In genomic region chr19:53788621-53789331, GRCm38 (mm10) we compare ENCODE assay signal across 14 mouse cellular contexts.
A peak's percentile ranks its signal among the peaks of the same experiment; 100 is the strongest.
DNase-seq lines count a peak whose midpoint lies in the region; ATAC-seq and TF ChIP-seq lines count a peak whose summit lies in the region.
"Had no signal": no experiment of that assay in that cellular context is flagged by ENCODE, and none has a peak within 500 bp of the region (broad histone marks: within the 10 kb centered on the region; RNA-seq: fewer than 3 reads in every experiment).

No protein-coding gene starts in this region.

- H3K4me2 ChIP-seq in intestine, embryonic 14.5 days (ENCODE audit: low read length), result no peak overlapping the region
- no peak overlapping the region; the same call in 1 of the 2 replicates for H3K4me2 ChIP-seq in liver, embryonic 16.5 days (ENCODE audit: low read depth, low read length)
- no peak overlapping the region for H3K4me2 ChIP-seq in midbrain, postnatal 0 days (ENCODE audit: low read depth, low read length, poor library complexity, severe bottlenecking)
- H3K4me2 ChIP-seq: hindbrain, embryonic 15.5 days; lung, embryonic 14.5 days had no signal

- no peak overlapping the region for H3ac ChIP-seq in C2C12 (ENCODE audit: control insufficient read depth, insufficient read length, low read depth)

- TF ChIP-seq CTCF in C2C12 (IDR thresholded peaks at IDR 0.05; ENCODE audit: control insufficient read depth, insufficient read depth, insufficient read length) (no peak), G1E (IDR thresholded peaks at IDR 0.05; ENCODE audit: low read depth, low read length) (no peak)
- TF ChIP-seq CTCF in midbrain, postnatal 0 days (IDR thresholded peaks at IDR 0.05), result no peak

- H3K4me1 ChIP-seq in G1E (ENCODE audit: insufficient read depth, low read depth, low read length), result peaks cover 73% of the 10 kb centered on the region
- H3K4me1 ChIP-seq in intestine, embryonic 14.5 days (replicated peaks; ENCODE audit: control insufficient read depth, insufficient read depth, low read length), result no peaks in the 10 kb centered on the region
- H3K4me1 ChIP-seq in liver, embryonic 16.5 days (ENCODE audit: control insufficient read depth, low read depth, low read length), result peaks cover 23% of the 10 kb centered on the region
- 0 out of 2 replicates have a peak, but pooled peaks cover 2% of the 10 kb centered on the region for H3K4me1 ChIP-seq in midbrain, postnatal 0 days (ENCODE audit: insufficient read depth, low read length)

- H3K27me3 ChIP-seq in C2C12 (ENCODE audit: control insufficient read depth, insufficient read depth, insufficient read length) (no peaks in the 10 kb centered on the region), G1E (ENCODE audit: insufficient read depth, low read length) (no peaks in the 10 kb centered on the region)
- no peaks in the 10 kb centered on the region for H3K27me3 ChIP-seq in intestine, embryonic 14.5 days (replicated peaks; ENCODE audit: control insufficient read depth, insufficient read depth, low read length)
- no peaks in the 10 kb centered on the region for H3K27me3 ChIP-seq in liver, embryonic 16.5 days (ENCODE audit: control insufficient read depth, insufficient read depth, low read depth, low read length)
- no peaks in the 10 kb centered on the region for H3K27me3 ChIP-seq in midbrain, postnatal 0 days (ENCODE audit: insufficient read depth, low read length)
- H3K27me3 ChIP-seq: CH12.LX; hindbrain, embryonic 15.5 days had no signal

- no peaks in the 10 kb centered on the region for H3K79me3 ChIP-seq in C2C12 (ENCODE audit: low read depth)

- peak; percentile 55 for DNase-seq in G1E (ENCODE audit: low spot score)
- DNase-seq in intestine, embryonic 14.5 days (ENCODE audit: low spot score), result no peak
- no peak for DNase-seq in layer of hippocampus, postnatal 10 days (ENCODE audit: low spot score in 2 of 2)
- DNase-seq in midbrain, postnatal 0 days (ENCODE audit: low spot score), result no peak
- no peak for DNase-seq in kidney, postnatal 25 days
- DNase-seq: adrenal gland, adult 2 months; cerebellum, adult 9-10 months; lung, embryonic 14.5 days had no signal

- H3K27ac ChIP-seq in intestine, embryonic 14.5 days (ENCODE audit: low read depth), result no peak overlapping the region
- 0 out of 2 replicates have a peak overlapping the region, but pooled peaks have one; percentile 6 for H3K27ac ChIP-seq in liver, embryonic 16.5 days (ENCODE audit: low read length)
- no peak overlapping the region for H3K27ac ChIP-seq in midbrain, postnatal 0 days (ENCODE audit: low read depth, low read length)
- H3K27ac ChIP-seq: hindbrain, embryonic 15.5 days; kidney, postnatal 0 days had no signal

- ATAC-seq in G1E (ENCODE audit: extremely low read depth, insufficient number of reproducible peaks, low FRiP score, poor library complexity, severe bottlenecking), result peak; percentile 62; the same call in 1 of the 2 replicates
- peak; percentile 60; the same call in 1 of the 2 replicates for ATAC-seq in intestine, embryonic 14.5 days (replicated peaks; ENCODE audit: low FRiP score, low TSS enrichment, low read depth)
- ATAC-seq in liver, embryonic 16.5 days (ENCODE audit: low read depth), result peak; percentile 88
- no peak for ATAC-seq in midbrain, postnatal 0 days (ENCODE audit: low FRiP score)

- H3K36me3 ChIP-seq in C2C12 (ENCODE audit: control insufficient read depth, insufficient read depth), result no peaks in the 10 kb centered on the region
- no peaks in the 10 kb centered on the region for H3K36me3 ChIP-seq in G1E (replicated peaks)
- no peaks in the 10 kb centered on the region for H3K36me3 ChIP-seq in intestine, embryonic 14.5 days (ENCODE audit: control insufficient read depth, insufficient read depth, low read length)
- H3K36me3 ChIP-seq in liver, embryonic 16.5 days (ENCODE audit: control insufficient read depth, insufficient read depth), result no peaks in the 10 kb centered on the region
- no peaks in the 10 kb centered on the region for H3K36me3 ChIP-seq in midbrain, postnatal 0 days (ENCODE audit: insufficient read depth, low read length)
- H3K36me3 ChIP-seq: hindbrain, embryonic 15.5 days had no signal

- H3K4me3 ChIP-seq in C2C12 (ENCODE audit: insufficient read depth, poor library complexity, severe bottlenecking) (no peak overlapping the region), G1E (ENCODE audit: low read depth, low read length) (peak overlapping the region; percentile 57; the same call in 1 of the 2 replicates)
- no peak overlapping the region for H3K4me3 ChIP-seq in intestine, embryonic 14.5 days (ENCODE audit: low read depth, low read length)
- H3K4me3 ChIP-seq in liver, embryonic 16.5 days (ENCODE audit: low read depth, low read length), result no peak overlapping the region
- H3K4me3 ChIP-seq in midbrain, postnatal 0 days (ENCODE audit: low read depth, low read length), result no peak overlapping the region
- H3K4me3 ChIP-seq: hindbrain, embryonic 15.5 days; megakaryocyte, embryonic 14.5 days had no signal

- no peaks in the 10 kb centered on the region for H3K9me3 ChIP-seq in G1E (replicated peaks)
- H3K9me3 ChIP-seq in intestine, embryonic 14.5 days (ENCODE audit: control insufficient read depth, low read length), result no peaks in the 10 kb centered on the region
- H3K9me3 ChIP-seq in liver, embryonic 16.5 days (replicated peaks; ENCODE audit: control insufficient read depth, low read length), result no peaks in the 10 kb centered on the region
- no peaks in the 10 kb centered on the region for H3K9me3 ChIP-seq in midbrain, postnatal 0 days (ENCODE audit: low read length)
- H3K9me3 ChIP-seq: hindbrain, embryonic 15.5 days; megakaryocyte, embryonic 14.5 days had no signal

- peaks cover 1% of the 10 kb centered on the region for H3K79me2 ChIP-seq in C2C12 (ENCODE audit: control insufficient read depth, insufficient read depth)

- 73% methylated on average over 14 of the region's 14 CpGs for WGBS in intestine, embryonic 14.5 days
- 27% methylated on average over 14 of the region's 14 CpGs for WGBS in liver, embryonic 16.5 days (ENCODE audit: insufficient replicate concordance)
- WGBS in midbrain, postnatal 0 days, result 93% methylated on average over 14 of the region's 14 CpGs

- H3K9ac ChIP-seq in intestine, embryonic 14.5 days (ENCODE audit: low read length), result no peak overlapping the region
- no peak overlapping the region for H3K9ac ChIP-seq in liver, embryonic 16.5 days (ENCODE audit: low read depth, low read length)
- no peak overlapping the region for H3K9ac ChIP-seq in midbrain, postnatal 0 days (replicated peaks; ENCODE audit: low read length, poor library complexity, severe bottlenecking)
- H3K9ac ChIP-seq: hindbrain, embryonic 15.5 days; lung, embryonic 14.5 days had no signal

TF ChIP-seq in C2C12, 6 proteins besides CTCF, POLR2A, EP300 and RAD21:
- TF ChIP-seq MYOD1 (IDR thresholded peaks at IDR 0.05; ENCODE audit: control insufficient read depth, insufficient read length, low read depth) (peak; percentile 11), MAX (IDR thresholded peaks at IDR 0.05) (no peak)
